Mouse (Mus musculus) midbrain, embryonic 11.5 days (tissue): ENCODE results near the gene D5Ertd579e. TPM values are rescaled to one million over a fixed set of nuclear protein-coding genes. Genes with fewer than 3 reads are reported as not detected.

Experiments
- ATAC-seq: fragments of 200-750 bp; cut with Nextera tagmentation; 2 replicates; pipeline ENCODE4 v1.8.0; 2017; ENCODE audit warnings: moderate TSS enrichment, moderate library complexity; ENCODE audit not compliant: low FRiP score
- DNase-seq: peaks from one replicate; pipeline ENCODE4 v3.0.0; 2015; ENCODE audit warnings: low spot score; ENCODE audit errors: missing footprints
- H3K27ac ChIP-seq: fragments of 300-500 bp; sonication (generic); 2 replicates; pipeline ENCODE4 v1.5.1; 2014; ENCODE audit warnings: low read depth, low read length
- H3K27me3 ChIP-seq: fragments of 300-500 bp; sonication (generic); 2 replicates; pipeline ENCODE4 v1.6.1; 2014; ENCODE audit warnings: mild to moderate bottlenecking, low read length, moderate library complexity, mixed read lengths; ENCODE audit not compliant: control insufficient read depth, insufficient read depth
- H3K36me3 ChIP-seq: fragments of 300-500 bp; sonication (generic); 2 replicates; pipeline ENCODE4 v1.6.1; 2014; ENCODE audit warnings: mild to moderate bottlenecking, low read length, moderate library complexity, mixed read lengths; ENCODE audit not compliant: control insufficient read depth, insufficient read depth
- H3K4me1 ChIP-seq: fragments of 300-500 bp; sonication (generic); 2 replicates; pipeline ENCODE4 v1.6.1; 2014; ENCODE audit warnings: low read length; ENCODE audit not compliant: control insufficient read depth, insufficient read depth
- H3K4me2 ChIP-seq: fragments of 300-500 bp; sonication (generic); 2 replicates; pipeline ENCODE4 v1.6.1; 2014; ENCODE audit warnings: mild to moderate bottlenecking, moderate library complexity
- H3K4me3 ChIP-seq: fragments of 300-500 bp; sonication (generic); 2 replicates; pipeline ENCODE4 v1.5.1; 2014; ENCODE audit warnings: low read depth, low read length
- H3K9ac ChIP-seq: fragments of 300-500 bp; sonication (generic); 2 replicates; pipeline ENCODE4 v1.6.1; 2014; ENCODE audit warnings: low read length
- H3K9me3 ChIP-seq: fragments of 300-500 bp; sonication (generic); 2 replicates; pipeline ENCODE4 v1.6.1; 2016; ENCODE audit warnings: low read length; ENCODE audit not compliant: control insufficient read depth
- WGBS: fragments of 180-500 bp; shearing (Covaris S2); extraction: QIAGEN DNeasy Blood & Tissue Kit; methylation state at CpG from one replicate; pipeline ENCODE4 v1.1.7; 2014; 5-methylcytosine and 5-hydroxymethylcytosine counted together
- polyA plus RNA-seq: library from polyadenylated mRNA; unstranded; fragments of >200 nt; fragmentation: Nextera tagmentation; extraction: Ambion mirVana; gene quantifications from 2 replicates; pipeline ENCODE4 v1.2.1, GENCODE M21; 2014

D5Ertd579e gene
- polyA plus RNA-seq, 1 experiment from 2014 or later: 35.6 TPM

- no peak for DNase-seq
- no peak for ATAC-seq
- Histone ChIP-seq H3K36me3 (no peaks in the 10 kb centered on the region), H3K4me2 (no peak overlapping the region), H3K9ac (no peak overlapping the region), H3K9me3 (no peaks in the 10 kb centered on the region), H3K27ac (no peak overlapping the region), H3K4me3 (no peak overlapping the region), H3K27me3 (no peaks in the 10 kb centered on the region), H3K4me1 (no peaks in the 10 kb centered on the region)
- 70% methylated on average over 4 of the region's 4 CpGs for WGBS
These were observed 139.5 kb downstream of the D5Ertd579e start for GRCm38 (mm10) chr5:36556289-36556688.

DNA sequence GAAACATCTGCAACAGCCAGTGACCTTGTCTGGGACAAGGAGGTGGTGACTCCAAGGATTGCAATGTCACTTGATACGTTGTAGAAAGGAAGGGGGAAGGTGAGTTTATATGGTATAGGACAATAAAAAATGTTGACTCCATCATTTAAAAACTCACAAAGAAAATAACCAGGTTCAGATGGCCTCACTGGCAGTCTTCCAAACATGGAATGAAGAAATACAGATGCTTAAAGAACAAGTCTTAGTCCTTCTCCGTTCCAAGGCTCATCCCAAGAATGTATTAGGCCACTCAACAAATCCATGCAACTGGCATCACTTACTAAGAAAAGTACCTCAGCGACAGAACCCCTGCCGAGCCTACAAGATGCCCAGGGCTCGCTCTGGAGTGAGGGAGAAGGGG, 141.3 kb downstream of the D5Ertd579e start:
- Histone ChIP-seq H3K4me1 (no peaks in the 10 kb centered on the region; the same call in 1 of the 2 replicates), H3K4me3 (no peak overlapping the region), H3K4me2 (no peak overlapping the region), H3K27ac (no peak overlapping the region), H3K9me3 (no peaks in the 10 kb centered on the region), H3K9ac (no peak overlapping the region), H3K27me3 (no peaks in the 10 kb centered on the region), H3K36me3 (no peaks in the 10 kb centered on the region)
- ATAC-seq (no peak), DNase-seq (no peak)
- 78% methylated on average over 5 of the region's 5 CpGs for WGBS

DNA sequence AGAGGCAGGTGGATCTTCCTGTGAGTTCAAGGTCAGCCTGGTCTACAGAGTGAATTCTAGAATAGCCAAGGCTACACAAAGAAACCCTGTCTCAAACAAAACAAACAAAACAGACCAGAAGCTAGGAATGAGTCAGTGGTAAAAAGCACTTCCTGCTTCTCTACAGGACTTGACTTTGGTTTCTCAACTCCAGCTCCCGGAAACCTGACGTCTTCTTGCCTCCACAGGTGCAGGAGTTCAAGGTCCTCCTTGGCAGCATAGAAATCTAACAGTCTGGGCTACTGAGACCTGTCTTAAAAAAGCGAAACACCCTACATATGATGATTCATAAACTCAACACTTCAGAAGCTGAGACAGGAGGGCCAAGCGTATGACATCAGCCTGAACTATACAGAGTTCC, 141.9 kb downstream of the D5Ertd579e start:
- Histone ChIP-seq H3K4me2 (no peak overlapping the region), H3K27ac (no peak overlapping the region), H3K9me3 (no peaks in the 10 kb centered on the region), H3K36me3 (no peaks in the 10 kb centered on the region), H3K4me3 (no peak overlapping the region), H3K27me3 (no peaks in the 10 kb centered on the region), H3K9ac (no peak overlapping the region), H3K4me1 (peaks cover 3% of the 10 kb centered on the region; the same call in 1 of the 2 replicates)
- WGBS: 88% methylated on average over 4 of the region's 4 CpGs
- DNase-seq (no peak), ATAC-seq (no peak)

DNA sequence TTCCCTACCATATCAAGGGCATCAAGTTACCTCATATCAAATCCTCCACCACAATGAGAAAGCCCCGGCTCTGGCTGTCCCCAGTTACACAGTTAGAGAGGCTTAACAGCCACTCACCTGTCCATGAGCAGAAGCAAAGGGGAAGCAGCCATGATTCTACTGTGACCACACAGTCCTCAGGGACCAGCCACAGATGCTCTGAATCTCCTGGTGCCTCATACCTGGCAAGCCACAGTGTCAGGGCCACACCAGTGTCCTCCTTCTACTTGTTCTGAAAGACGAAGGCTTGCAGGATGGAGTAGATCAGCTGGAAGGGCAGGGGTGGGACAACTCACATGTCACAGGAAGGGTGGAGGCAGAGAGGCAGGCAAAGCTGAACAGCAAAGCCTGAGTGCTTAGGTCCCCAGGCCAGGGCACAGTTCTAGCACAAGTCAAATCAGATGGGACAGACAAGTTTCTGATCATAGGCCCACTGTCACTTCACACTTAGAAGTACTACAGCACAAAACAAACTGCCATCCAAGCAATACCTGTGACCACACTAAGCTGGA, 142.7 kb downstream of the D5Ertd579e start:
- Histone ChIP-seq H3K4me1 (peaks cover 3% of the 10 kb centered on the region; the same call in 1 of the 2 replicates), H3K9ac (no peak overlapping the region), H3K4me2 (no peak overlapping the region), H3K36me3 (no peaks in the 10 kb centered on the region), H3K9me3 (no peaks in the 10 kb centered on the region), H3K27ac (no peak overlapping the region), H3K4me3 (no peak overlapping the region), H3K27me3 (no peaks in the 10 kb centered on the region)
- 84% methylated on average over 2 of the region's 2 CpGs for WGBS
- peak; percentile 33 for DNase-seq
- no peak for ATAC-seq

GRCm38 (mm10) chr5:36552391-36552790, 143.4 kb downstream of the D5Ertd579e start:
- ATAC-seq (no peak), DNase-seq (no peak)
- Histone ChIP-seq H3K27me3 (no peaks in the 10 kb centered on the region), H3K4me1 (peaks cover 3% of the 10 kb centered on the region; the same call in 1 of the 2 replicates), H3K36me3 (no peaks in the 10 kb centered on the region), H3K4me3 (no peak overlapping the region), H3K9ac (no peak overlapping the region), H3K27ac (no peak overlapping the region), H3K9me3 (no peaks in the 10 kb centered on the region), H3K4me2 (no peak overlapping the region)
- WGBS: 98% methylated on average over 4 of the region's 4 CpGs

Other genes starting within 250 kb of the D5Ertd579e start
- 58.0 and 58.5 TPM in 2 replicates for gene Grpel1, start 231.0 kb downstream of the D5Ertd579e start, polyA plus RNA-seq
- gene Tada2b, start 211.7 kb downstream of the D5Ertd579e start, polyA plus RNA-seq: 3.7 and 4.6 TPM in 2 replicates
- 4.1 and 4.2 TPM in 2 replicates for gene Ccdc96, start 211.4 kb downstream of the D5Ertd579e start, polyA plus RNA-seq
- gene Tbc1d14, start 102.7 kb downstream of the D5Ertd579e start, polyA plus RNA-seq: 41.2 TPM in 2 replicates
- 20.8 and 23.3 TPM in 2 replicates for gene Bloc1s4, start 52.6 kb upstream of the D5Ertd579e start, polyA plus RNA-seq
- gene Mrfap1, start 100.7 kb upstream of the D5Ertd579e start, polyA plus RNA-seq: 615 and 623 TPM in 2 replicates
- 11.9 and 12.4 TPM in 2 replicates for gene Man2b2, start 134.6 kb upstream of the D5Ertd579e start, polyA plus RNA-seq
- gene Ppp2r2c, start 172.5 kb upstream of the D5Ertd579e start, polyA plus RNA-seq: 1.2 TPM in 2 replicates